Mouse (Mus musculus): Measurements from ENCODE around the gene Sugp2.
A peak's percentile ranks its signal among the peaks of the same experiment; 100 is the strongest.

Sugp2 gene

GRCm38 (mm10) chr8:70220911-70221310, 13.1 kb upstream of the Sugp2 start:
- no peak for DNase-seq (ENCODE audit: low spot score in 2 of 2)

- DNase-seq (ENCODE audit: low spot score in 2 of 2): no peak
Observed at GRCm38 (mm10) chr8:70222041-70222440, 12.0 kb upstream of the Sugp2 start.

GRCm38 (mm10) chr8:70223341-70223740, 10.7 kb upstream of the Sugp2 start:
- DNase-seq (ENCODE audit: low spot score in 2 of 2): no peak

GRCm38 (mm10) chr8:70227997-70228396, 6.0 kb upstream of the Sugp2 start:
- no peak for DNase-seq (ENCODE audit: low spot score in 2 of 2)

GRCm38 (mm10) chr8:70230837-70231236, 3.2 kb upstream of the Sugp2 start:
- no peak for DNase-seq (ENCODE audit: low spot score in 2 of 2)

GRCm38 (mm10) chr8:70233606-70234005, 420 bp upstream of the Sugp2 start:
- DNase-seq (ENCODE audit: low spot score in 2 of 2): no peak

- no peak for DNase-seq (ENCODE audit: low spot score in 2 of 2)
Observed at GRCm38 (mm10) chr8:70234781-70235128, 729 bp downstream of the Sugp2 start.

GRCm38 (mm10) chr8:70237842-70238241, 3.8 kb downstream of the Sugp2 start:
- DNase-seq (ENCODE audit: low spot score in 2 of 2): no peak

- DNase-seq (ENCODE audit: low spot score in 2 of 2): no peak
Observed at GRCm38 (mm10) chr8:70240642-70241041, 6.6 kb downstream of the Sugp2 start.

GRCm38 (mm10) chr8:70246622-70247021, 12.6 kb downstream of the Sugp2 start:
- no peak for DNase-seq (ENCODE audit: low spot score in 2 of 2)

GRCm38 (mm10) chr8:70247841-70248240, 13.8 kb downstream of the Sugp2 start:
- no peak for DNase-seq (ENCODE audit: low spot score in 2 of 2)

GRCm38 (mm10) chr8:70254628-70255027, 20.6 kb downstream of the Sugp2 start:
- DNase-seq (ENCODE audit: low spot score in 2 of 2): no peak

GRCm38 (mm10) chr8:70257456-70257855, 23.4 kb downstream of the Sugp2 start:
- no peak for DNase-seq (ENCODE audit: low spot score in 2 of 2)

- peak in 1 of 2 experiments; percentile 22 for DNase-seq (ENCODE audit: low spot score in 2 of 2)
Observed at GRCm38 (mm10) chr8:70258600-70258999, 24.6 kb downstream of the Sugp2 start.

- peak in 1 of 2 experiments; percentile 24 for DNase-seq (ENCODE audit: low spot score in 2 of 2)
Observed at GRCm38 (mm10) chr8:70259043-70259442, 25.0 kb downstream of the Sugp2 start.

GRCm38 (mm10) chr8:70267674-70268073, 33.6 kb downstream of the Sugp2 start:
- DNase-seq (ENCODE audit: low spot score in 2 of 2): no peak

GRCm38 (mm10) chr8:70268311-70268710, 34.3 kb downstream of the Sugp2 start:
- no peak for DNase-seq (ENCODE audit: low spot score in 2 of 2)

GRCm38 (mm10) chr8:70268799-70269565, 35.0 kb downstream of the Sugp2 start:
- DNase-seq (ENCODE audit: low spot score in 2 of 2): no peak

GRCm38 (mm10) chr8:70272949-70273348, 38.9 kb downstream of the Sugp2 start:
- peak; percentile 13 to 37 for DNase-seq (ENCODE audit: low spot score in 2 of 2)

GRCm38 (mm10) chr8:70274350-70274749, 40.3 kb downstream of the Sugp2 start:
- DNase-seq (ENCODE audit: low spot score in 2 of 2): no peak

GRCm38 (mm10) chr8:70276476-70276875, 42.5 kb downstream of the Sugp2 start:
- DNase-seq (ENCODE audit: low spot score in 2 of 2): no peak

- DNase-seq (ENCODE audit: low spot score in 2 of 2): no peak
Observed at GRCm38 (mm10) chr8:70278175-70278574, 44.1 kb downstream of the Sugp2 start.

GRCm38 (mm10) chr8:70279266-70279665, 45.2 kb downstream of the Sugp2 start:
- DNase-seq (ENCODE audit: low spot score in 2 of 2): no peak

GRCm38 (mm10) chr8:70281001-70281400, 47.0 kb downstream of the Sugp2 start:
- DNase-seq (ENCODE audit: low spot score in 2 of 2): no peak
